Mouse (Mus musculus) fat pad, adult 2 months (tissue): ENCODE results near the gene Abhd16a.
"Not testable (repeated sequence)": the region's sequence is repeated elsewhere in the genome, so short reads cannot be mapped to it uniquely, and the experiment has no call there.

Experiments
- DNase-seq: peaks from one replicate; pipeline ENCODE4 v3.0.0-alpha.2; 2011; ENCODE audit warnings: low read depth, low spot score; ENCODE audit errors: extremely low read depth

Gene Abhd16a

DNA sequence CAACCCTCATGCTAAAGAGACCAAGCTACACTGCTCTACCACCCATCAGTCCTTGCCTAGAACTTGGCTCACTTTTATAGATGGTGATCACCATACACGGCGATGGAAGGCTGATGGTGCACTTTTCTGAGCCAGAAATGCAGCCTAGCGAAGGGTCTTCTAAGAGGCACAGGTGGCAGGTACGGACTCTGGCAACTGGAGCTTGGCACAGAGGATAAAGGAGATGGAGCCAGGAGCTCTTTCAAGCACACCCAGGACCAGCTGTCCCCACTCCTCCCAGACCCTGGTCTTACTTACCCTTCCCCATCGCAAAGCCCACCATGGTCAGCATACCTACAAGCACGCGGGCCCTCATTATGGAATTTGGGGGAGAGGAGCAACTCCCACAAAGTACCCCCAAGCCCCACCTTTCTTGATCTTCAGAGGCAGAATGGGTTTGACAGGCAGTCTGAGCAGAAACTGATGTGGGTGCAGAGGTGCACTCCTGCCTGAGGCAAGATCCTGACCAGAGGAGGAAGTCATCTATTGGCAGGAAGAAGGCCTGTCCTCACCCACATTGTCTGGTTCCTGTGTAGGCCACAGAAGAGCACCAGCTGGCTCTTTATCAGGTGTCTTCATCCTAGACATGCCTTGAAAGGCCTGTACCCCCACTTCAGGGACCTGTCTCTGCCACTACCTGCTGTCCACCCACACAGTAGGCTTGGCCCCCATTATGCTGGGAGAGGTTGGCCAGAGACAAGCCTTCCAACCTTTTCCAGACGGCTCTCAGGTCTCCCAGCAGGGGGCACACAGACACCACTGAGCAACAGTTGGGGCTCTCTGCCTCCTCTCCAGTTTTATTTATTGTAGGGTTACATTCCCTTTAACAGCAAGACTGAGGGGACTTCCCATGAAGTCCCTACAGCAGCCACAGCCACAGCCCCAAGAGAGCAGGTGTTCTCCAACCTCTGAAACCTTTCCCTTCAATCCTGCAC is 26.3 kb downstream of the Abhd16a start, which contains the start of gene Ly6g5b:
Ly6g5b (minus strand) TSS at position 383 of the 974 bp plus-strand sequence.
- no peak for DNase-seq

DNA sequence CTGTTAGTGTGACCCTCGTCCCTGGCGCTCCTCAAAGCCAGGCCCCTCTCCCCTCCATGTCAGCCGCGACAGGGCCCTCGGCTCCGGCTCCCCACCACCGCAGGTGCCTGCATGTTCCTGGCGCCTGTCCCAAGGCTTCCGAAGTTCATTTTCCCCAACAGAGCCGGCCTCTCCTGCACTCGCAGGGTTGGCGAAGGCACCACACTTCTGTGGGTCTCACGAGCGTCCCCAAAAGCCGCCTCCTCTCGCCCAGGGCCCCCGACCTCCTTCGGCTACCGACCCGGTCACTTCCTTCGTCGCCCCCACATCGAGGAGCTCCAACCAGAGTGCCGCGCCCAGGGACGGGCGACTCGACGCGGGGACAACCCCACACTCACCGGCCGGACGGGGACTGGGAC is 31.7 kb downstream of the Abhd16a start:
- DNase-seq, result no peak

DNA sequence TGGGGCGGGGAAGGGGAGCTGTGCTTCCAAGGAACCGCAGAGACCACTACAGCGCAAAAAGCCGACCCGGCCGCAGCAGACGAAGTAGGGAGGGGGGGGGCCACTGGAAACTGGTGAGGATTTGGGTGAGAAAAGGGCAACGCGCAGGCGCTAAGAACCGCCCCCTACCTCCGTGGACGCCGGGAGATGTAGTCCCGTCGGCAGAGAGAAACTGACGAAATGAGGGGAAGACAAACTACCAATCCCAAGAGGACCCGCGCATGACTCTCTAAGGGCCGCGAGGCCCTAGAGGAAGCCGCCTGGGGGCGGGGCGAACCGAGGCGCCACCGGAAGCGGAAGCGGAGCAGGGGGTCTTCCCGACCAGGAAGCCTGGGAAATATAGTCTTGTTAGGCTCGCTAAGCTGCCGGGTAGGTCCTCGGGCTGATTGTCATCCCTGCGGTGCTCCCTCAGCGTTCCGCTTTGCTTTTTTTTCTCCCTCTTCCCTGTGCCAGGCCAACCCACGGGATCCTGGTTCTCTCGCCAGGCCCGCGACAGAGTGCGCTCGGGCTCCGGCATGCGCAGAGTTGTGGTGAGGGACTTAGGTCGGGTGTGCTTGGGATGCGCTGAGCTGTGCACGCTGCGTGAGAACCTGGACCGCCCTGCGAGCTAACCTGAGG is 32.2 kb downstream of the Abhd16a start, which contains the start of gene Gpank1:
Gpank1 (plus strand) TSS at position 313 of the 657 bp plus-strand sequence.
- peak; percentile 84 for DNase-seq

DNA sequence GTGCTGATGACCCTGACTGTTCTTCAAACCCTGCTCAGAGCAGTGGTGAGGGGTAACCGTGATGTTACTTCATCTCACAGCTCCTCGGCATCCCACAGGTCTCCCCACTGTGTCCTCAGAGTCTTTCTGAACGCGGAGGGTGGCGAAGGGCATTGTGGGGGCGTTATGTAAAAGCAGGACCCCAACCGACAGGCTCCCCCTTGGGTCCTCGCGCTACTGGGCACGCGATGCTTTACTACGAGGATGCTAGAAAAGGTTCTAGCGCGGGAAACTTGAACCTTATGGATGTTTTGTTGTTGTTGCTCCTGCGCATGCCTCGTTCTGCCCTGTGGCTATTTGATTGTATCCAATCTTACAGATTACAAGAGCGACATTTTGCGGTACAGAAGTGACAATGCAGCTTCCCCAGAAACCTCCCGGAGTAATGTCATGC is 32.8 kb downstream of the Abhd16a start, which contains the start of gene Csnk2b:
Csnk2b (minus strand) TSS at position 183 of the 433 bp plus-strand sequence.
- DNase-seq, result no peak

DNA sequence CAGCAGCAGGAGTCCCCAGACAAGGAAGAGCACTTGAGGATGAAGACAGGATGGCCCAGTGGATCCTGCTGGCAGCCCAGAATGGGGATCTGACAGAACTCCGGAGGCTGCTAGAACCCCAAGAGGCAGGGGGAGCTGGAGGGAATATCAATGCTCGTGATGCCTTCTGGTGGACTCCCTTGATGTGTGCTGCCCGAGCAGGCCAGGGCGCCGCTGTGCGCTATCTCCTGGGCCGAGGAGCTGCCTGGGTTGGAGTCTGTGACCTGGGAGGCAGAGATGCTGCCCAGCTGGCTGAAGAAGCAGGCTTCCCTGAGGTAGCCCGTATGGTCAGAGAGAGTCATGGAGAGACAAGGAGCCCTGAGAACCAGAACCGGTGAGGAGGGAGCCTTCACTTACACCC is 34.2 kb downstream of the Abhd16a start:
- DNase-seq, result not testable (repeated sequence)

DNA sequence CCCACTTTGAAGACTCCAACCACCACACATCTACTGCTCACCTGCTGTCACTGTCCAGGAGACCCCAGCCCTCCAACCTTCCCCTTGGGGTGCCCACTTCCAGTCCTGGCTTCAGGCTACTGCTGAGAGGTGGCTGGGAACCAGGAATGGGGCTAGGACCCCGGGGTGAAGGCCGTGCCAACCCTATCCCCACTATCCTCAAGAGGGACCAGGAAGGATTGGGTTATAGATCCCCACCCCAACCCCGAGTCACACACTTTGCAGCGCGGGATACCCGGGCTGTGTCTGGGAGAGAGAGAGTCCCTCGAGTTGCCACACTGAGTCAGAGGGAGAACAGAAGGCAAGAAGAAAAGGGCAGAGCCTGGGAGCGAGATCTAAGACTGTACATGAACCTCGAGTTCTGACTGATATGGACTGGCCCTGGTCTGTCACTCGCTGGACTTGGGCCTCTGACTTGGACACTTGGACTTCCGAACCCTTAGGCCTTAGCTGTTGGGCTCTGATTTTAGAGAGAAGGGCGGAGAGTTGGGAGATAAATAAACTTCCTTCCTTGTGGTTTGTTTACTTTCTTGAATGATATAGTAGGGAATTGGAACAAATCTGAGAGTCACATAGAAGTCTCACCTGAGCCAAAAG is 35.3 kb downstream of the Abhd16a start:
- DNase-seq, result not testable (repeated sequence)

DNA sequence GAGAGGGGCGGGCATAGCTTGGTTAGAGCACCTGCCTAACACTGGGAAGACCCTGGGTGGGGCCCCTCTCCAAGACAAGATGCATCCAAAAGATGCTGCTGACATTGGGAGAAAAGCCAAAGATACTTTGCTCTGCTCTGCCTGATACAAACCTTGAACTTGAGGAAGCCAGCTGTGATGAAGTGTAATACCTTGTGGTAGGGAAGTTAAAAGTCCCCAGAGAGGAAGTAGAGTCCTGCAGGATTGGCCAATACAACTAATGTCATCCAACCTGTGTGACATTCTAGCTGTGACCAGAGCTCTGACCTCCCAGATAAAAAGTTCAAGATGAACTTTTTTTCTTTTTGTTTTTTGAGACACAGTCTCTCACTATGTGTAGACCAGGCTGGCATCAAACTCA is 36.0 kb downstream of the Abhd16a start:
- no peak for DNase-seq

DNA sequence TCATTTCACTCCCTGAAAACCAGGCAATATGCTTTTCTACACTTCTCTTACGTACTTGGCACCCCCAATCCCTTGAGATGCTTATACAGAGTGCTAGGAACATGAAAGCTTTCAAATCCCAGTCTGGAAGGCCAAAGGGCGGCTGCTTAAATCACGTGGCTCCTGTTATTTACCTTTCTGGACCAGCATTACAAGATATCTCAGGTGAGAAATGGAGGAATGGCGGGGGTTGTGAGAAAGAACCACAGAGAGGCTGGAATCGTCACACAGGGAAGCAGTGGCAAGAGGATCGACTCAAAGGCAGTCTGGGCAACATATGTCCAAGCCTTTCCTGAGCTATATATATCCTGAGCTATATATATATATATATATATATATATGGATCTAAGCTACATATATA is 36.5 kb downstream of the Abhd16a start:
- DNase-seq, result no peak

DNA sequence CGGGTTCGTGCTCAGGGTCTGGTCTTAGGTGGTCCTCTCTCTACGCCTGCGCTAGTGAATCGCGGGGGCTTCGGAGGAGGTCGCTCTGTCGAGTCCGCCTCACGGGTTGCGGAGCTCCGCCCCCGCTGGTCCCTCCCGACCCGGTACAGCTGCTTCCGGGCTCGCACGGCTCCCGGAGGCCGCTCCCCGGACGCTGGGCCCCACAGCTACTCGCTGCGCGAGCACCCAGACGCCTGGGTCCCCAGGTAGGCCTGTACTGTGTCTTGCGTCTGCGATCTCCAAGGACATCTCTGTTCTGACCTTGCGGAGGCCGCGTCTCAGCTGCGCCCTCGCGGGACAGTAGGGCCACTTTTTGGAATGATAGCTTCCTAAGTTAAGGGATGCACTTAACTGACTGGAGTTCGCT is 37.1 kb downstream of the Abhd16a start, which contains the start of gene D17H6S53E:
D17H6S53E (plus strand) TSS at position 168 of the 406 bp plus-strand sequence.
- no peak for DNase-seq

DNA sequence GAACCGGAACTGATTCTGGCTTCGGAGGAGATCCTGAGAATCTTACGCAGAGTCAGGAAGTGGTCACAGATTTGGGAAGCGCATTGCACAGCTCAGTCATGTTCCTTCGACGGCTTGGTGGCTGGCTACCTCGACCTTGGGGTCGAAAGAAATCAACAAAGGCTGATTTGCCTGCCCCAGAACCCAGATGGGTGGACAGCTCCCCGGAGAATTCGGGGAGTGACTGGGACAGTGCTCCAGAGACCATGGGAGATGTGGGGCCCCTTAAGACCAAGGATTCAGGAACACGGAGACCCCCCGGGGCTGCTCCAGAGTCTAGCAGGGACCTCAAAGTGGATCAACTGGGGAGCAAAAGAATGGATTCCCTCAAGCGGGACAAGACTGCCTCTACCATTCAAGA is 38.0 kb downstream of the Abhd16a start:
- no peak for DNase-seq

DNA sequence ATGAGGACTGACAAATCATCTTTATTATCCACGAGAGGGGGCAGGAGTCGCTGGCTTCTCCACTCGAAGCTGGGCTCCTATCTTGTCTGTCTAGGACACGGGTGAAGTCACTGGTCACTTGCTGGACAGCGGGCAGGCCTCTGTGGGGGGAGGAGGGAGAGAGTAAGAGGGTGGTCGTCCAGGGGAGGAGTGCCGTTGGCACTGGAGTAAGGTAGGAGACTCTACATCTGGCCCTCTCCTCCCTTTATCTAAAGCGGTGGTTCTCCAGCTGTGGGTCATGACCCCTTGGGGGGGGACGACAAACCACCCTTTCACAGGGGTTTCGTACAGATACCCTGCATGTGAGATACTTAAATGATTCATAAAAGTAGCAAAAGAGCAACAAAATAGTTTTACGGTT is 39.9 kb downstream of the Abhd16a start:
- no peak for DNase-seq

DNA sequence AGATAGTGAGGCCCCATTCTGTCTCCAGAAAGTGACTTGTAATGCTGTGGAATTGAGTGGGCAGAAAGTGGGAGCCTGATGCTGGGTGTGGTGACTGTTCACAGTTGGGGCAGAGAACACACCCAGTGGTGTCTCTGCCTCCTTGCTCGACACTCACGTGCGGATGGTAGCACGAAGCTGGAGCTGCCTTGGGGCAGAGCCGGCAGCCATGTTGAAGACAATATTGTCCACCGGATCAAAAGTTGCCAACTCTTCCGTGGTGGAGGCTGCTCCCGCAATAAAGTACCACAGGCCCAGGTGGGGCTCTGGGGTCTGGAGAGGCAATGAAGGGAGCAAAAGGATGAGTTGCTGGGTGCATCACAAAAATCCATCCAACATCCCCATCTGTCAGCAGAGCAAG is 42.0 kb downstream of the Abhd16a start:
- no peak for DNase-seq

DNA sequence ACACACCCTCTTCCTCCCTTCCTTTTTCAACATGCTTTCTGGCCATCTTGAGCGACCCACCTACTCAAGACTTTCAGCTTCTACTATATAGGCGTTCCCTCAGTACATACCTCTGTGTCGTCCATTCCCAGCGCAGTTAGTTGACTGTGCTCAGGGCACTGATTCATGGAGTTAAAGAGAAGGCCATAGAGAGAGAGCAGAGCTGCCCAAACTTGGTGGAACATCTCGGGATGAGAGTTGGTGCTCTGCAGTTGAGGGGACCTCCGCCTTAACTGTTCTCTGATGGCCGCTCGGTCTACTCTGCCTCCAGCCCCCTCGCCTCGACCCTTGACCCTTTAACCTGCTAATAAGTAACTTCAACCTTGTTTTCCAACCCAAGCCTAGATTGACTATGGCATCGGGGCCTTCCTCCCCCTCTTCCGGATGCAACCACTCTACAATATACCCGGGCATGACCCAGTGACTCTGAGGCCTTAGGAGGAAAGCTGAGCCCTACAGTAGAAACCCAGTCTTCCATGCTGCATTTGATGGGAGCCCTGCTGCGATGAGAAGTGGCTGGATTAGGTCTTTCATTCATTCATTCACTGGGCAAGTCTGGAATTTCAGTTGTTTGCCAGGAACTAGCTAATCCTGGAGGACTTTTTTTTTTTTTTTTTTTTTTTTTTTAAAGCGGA is 42.6 kb downstream of the Abhd16a start, which contains the start of gene Apom:
Apom (minus strand) TSS at position 551 of the 674 bp plus-strand sequence.
- no peak for DNase-seq

DNA sequence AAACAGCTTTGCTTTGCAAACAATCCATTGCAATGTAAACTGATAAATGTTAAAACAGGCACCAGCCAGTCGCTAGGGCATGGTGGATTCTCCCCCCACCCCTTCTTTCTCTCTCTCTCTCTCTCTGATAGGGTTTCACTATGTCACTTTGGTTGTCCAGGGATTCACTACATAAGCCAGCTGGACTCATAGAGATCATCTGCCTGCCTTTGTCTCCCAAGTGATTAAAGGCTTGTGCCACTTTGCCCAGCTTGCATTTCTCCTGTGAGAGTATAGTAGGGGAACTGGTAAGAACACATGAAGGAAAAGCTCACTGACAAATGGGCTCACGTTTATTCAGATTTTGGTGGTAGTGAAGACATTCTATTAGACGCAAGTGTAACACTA is 43.1 kb downstream of the Abhd16a start:
- DNase-seq, result no peak

DNA sequence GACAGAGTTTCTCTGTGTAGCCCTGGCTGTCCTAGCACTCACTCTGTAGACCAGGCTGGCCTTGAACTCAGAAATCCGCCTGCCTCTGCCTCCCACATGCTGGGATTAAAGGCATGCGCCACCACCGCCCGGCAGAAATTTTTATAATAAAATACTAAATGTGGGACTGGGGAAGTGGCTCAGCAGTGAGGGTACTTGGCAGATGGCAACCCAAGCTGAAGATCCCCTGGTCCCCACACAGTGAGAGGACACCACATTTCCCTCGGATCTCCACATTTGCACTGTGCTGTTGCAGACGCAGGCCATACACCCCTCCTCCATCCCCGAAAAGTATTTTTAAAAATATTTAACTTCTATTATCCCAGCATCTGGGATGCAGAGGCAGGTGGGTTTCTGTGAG is 44.5 kb downstream of the Abhd16a start:
- no peak for DNase-seq

DNA sequence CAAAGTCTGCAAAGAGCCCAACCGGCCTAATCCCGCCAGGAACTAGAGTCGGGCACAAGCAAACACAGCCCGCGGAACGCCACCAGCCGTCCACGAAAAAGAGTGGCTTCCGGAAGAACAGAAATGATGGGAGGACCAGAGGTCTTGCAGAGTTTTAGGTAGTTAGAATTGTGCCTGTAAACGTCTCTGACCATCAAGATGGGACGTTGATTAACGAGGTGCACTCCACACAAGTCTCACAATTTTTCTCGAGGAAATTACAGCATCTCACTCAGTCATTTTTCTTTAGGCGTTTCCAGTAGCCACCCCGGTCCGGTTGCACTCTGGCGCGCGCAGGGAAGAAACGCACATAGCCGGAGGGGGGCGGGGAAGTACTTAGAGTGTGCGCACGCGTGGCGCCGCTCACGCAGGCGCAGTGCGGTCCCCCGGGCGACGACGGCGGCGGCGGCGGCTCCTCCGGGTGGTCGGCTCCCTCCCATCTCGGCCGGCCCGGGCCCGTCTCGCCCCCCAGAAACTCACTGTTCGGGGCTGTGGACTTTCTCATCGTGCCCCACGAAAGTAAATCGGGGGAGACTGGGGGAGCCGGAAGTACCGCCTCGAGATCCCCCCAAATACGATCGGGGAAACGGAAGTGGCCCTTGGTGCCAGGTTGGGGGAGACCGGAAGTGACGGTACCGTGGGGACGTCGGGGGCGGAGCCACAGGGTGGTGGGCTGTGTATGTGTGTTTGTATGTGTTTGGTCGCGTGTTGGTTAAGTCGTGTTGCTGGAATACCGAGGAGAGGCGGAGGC is 45.9 kb downstream of the Abhd16a start, which contains the start of gene Bag6:
Bag6 (plus strand) TSS at position 378 of the 790 bp plus-strand sequence.
- no peak for DNase-seq

DNA sequence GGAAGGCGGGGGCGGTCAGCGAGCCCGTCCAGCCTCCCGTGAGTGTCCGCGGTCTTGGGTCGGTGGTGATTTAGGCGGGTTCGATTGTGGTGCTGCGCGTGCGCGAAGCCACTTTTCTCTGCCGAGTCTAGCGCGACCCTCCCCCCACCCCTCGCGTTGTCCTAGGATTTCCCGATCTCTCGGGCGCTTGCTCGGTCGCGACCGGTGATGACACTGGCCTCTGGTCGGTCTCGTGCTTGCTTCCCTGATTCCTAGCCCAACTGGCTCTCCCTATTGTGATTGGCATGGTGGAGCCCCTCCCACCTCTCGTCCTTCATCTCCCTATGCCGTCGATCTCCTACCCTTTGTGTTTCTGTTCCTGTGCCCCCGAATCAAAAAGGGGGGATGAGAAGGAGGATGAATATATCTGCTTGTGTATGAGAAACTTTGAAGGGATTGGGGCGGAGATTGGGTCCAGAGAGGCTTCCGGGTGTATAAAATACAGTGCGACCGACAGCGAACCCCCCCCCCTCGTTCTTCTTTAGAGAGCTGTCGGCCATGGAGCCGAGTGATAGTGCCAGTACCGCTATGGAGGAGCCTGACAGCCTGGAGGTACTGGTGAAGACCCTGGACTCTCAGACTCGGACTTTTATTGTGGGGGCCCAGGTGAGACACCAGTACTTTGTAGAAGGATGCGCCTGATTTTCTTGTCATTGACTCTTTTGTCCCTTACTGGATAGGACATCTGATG is 46.7 kb downstream of the Abhd16a start:
- DNase-seq, result no peak

DNA sequence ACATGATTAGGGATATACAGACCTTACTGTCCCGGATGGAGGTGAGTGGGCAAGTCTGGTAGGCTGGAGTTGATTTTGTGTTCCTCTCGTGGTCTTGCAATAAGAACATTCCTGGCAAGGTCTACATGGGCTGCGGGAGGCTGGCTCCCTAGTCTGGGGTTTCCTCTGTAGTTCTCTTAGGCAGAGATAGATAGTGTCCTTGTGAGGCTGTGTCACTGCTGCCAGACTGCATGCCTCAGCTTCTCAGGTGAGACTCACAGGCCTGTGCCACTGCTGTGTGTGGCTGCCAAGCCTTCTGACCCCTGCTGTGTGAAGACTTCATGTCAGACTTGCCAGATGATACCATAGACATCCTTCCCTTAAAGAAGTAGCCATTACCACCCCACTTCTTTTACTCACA is 50.2 kb downstream of the Abhd16a start:
- DNase-seq, result no peak

DNA sequence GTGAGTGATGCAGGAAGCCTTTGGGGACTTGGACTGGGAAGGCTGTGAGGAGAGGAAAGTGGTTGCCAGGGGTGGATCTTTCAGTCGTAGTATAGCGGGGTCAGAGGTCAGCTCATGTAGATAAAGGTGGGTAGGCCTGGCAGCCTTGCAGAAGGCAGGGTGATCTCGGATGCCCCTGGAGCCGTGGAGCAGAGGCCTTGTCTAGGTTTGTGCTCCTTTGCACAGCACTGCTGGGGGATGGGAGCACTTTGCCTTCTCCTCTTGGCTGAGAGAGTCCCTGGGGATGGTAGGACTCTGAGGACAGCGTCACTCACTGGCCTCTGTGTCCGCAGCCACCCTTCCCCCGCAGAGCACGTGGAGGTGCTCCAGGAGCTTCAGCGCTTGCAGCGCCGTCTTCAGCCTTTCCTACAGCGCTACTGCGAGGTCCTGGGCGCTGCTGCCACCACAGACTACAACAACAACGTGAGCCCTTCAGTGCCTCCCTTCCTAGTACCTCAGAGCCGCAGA is 51.5 kb downstream of the Abhd16a start:
- DNase-seq, result no peak
